12 mouse cellular contexts compared by ENCODE assay signal in the genomic region with DNA sequence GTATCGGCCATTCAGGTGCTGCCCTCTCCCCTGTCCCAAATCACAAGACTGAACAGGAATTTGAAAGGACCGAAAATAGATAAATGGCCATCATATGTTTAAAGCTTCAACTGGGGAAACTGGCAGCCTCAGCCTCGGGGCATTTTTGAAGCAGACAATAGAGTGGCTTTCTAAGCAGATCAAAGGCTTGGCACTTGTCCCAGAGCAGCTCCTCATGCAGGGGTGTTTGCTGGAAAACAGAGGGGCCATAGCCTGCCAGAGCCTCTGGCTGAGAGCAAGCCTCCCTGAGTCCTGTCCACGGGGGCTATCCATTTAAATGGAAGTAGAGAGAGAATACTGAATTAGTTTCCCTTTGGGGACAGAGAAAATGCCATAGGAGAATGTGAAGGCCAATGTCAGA.
A peak's percentile ranks its signal among the peaks of the same experiment; 100 is the strongest.
DNase-seq lines count a peak whose midpoint lies in the region; ATAC-seq and TF ChIP-seq lines count a peak whose summit lies in the region.
"Had no signal": no experiment of that assay in that cellular context is flagged by ENCODE, and none has a peak within 500 bp of the region (broad histone marks: within the 10 kb centered on the region; RNA-seq: fewer than 3 reads in every experiment).

No protein-coding gene starts in this region.

- WGBS in neural tube, embryonic 12.5 days, result 12% methylated on average over 4 of the region's 4 CpGs
- WGBS in neural tube, embryonic 15.5 days, result 8% methylated on average over 4 of the region's 4 CpGs
- WGBS in forebrain, postnatal 0 days, result 2% methylated on average over 4 of the region's 4 CpGs
- 13% methylated on average over 4 of the region's 4 CpGs for whole genome bisulfite sequencing in midbrain, postnatal 0 days
- 31% methylated on average over 4 of the region's 4 CpGs for WGBS in heart, adult 2 months

- no peak for TF ChIP-seq EP300 in heart, adult 2 months (IDR thresholded peaks at IDR 0.05; ENCODE audit: insufficient read depth, low read depth, low read length)

- no peaks in the 10 kb centered on the region for H3K27me3 ChIP-seq in neural tube, embryonic 12.5 days (replicated peaks)
- H3K27me3 ChIP-seq in neural tube, embryonic 15.5 days (replicated peaks), result no peaks in the 10 kb centered on the region
- no peaks in the 10 kb centered on the region for H3K27me3 ChIP-seq in forebrain, postnatal 0 days (ENCODE audit: insufficient read depth, low read length)
- H3K27me3 ChIP-seq in midbrain, postnatal 0 days (ENCODE audit: insufficient read depth, low read length), result no peaks in the 10 kb centered on the region
- no peaks in the 10 kb centered on the region for H3K27me3 ChIP-seq in heart, adult 2 months (ENCODE audit: control insufficient read depth, insufficient read depth, low read length)

- no peak for TF ChIP-seq CTCF in forebrain, postnatal 0 days (IDR thresholded peaks at IDR 0.05; ENCODE audit: low read depth)
- TF ChIP-seq CTCF in midbrain, postnatal 0 days (IDR thresholded peaks at IDR 0.05), result no peak
- no peak for TF ChIP-seq CTCF in heart, adult 2 months (IDR thresholded peaks at IDR 0.05)

- H3K4me1 ChIP-seq in neural tube, embryonic 12.5 days, result peaks cover 9% of the 10 kb centered on the region
- peaks cover 7% of the 10 kb centered on the region for H3K4me1 ChIP-seq in neural tube, embryonic 15.5 days
- H3K4me1 ChIP-seq in forebrain, postnatal 0 days (ENCODE audit: insufficient read depth), result no peaks in the 10 kb centered on the region
- H3K4me1 ChIP-seq in midbrain, postnatal 0 days (ENCODE audit: insufficient read depth, low read length), result peaks cover 5% of the 10 kb centered on the region; the same call in 1 of the 2 replicates
- no peaks in the 10 kb centered on the region for H3K4me1 ChIP-seq in heart, adult 2 months (ENCODE audit: control insufficient read depth, insufficient read depth, low read length)

- no peaks in the 10 kb centered on the region for H3K79me2 ChIP-seq in heart, adult 2 months (replicated peaks; ENCODE audit: control insufficient read depth, insufficient read depth, low read length)

- H3K4me2 ChIP-seq in neural tube, embryonic 12.5 days (replicated peaks), result no peak overlapping the region; the same call in 1 of the 2 replicates
- no peak overlapping the region for H3K4me2 ChIP-seq in neural tube, embryonic 15.5 days
- H3K4me2 ChIP-seq in forebrain, postnatal 0 days (ENCODE audit: low read depth), result no peak overlapping the region
- no peak overlapping the region for H3K4me2 ChIP-seq in midbrain, postnatal 0 days (ENCODE audit: low read depth, low read length, poor library complexity, severe bottlenecking)

- no peak overlapping the region for H3K4me3 ChIP-seq in neural tube, embryonic 12.5 days
- no peak overlapping the region for H3K4me3 ChIP-seq in neural tube, embryonic 15.5 days (replicated peaks)
- H3K4me3 ChIP-seq in forebrain, postnatal 0 days (ENCODE audit: low read depth, low read length), result no peak overlapping the region
- no peak overlapping the region for H3K4me3 ChIP-seq in midbrain, postnatal 0 days (ENCODE audit: low read depth, low read length)
- H3K4me3 ChIP-seq in heart, adult 2 months, result no peak overlapping the region

- no peaks in the 10 kb centered on the region for H3K9me3 ChIP-seq in neural tube, embryonic 12.5 days
- H3K9me3 ChIP-seq in neural tube, embryonic 15.5 days (replicated peaks), result no peaks in the 10 kb centered on the region
- no peaks in the 10 kb centered on the region for H3K9me3 ChIP-seq in forebrain, postnatal 0 days (ENCODE audit: low read length)
- H3K9me3 ChIP-seq in midbrain, postnatal 0 days (ENCODE audit: low read length), result no peaks in the 10 kb centered on the region

- H3K36me3 ChIP-seq in neural tube, embryonic 12.5 days, result no peaks in the 10 kb centered on the region
- no peaks in the 10 kb centered on the region for H3K36me3 ChIP-seq in neural tube, embryonic 15.5 days
- H3K36me3 ChIP-seq in forebrain, postnatal 0 days (ENCODE audit: insufficient read depth), result no peaks in the 10 kb centered on the region
- no peaks in the 10 kb centered on the region for H3K36me3 ChIP-seq in midbrain, postnatal 0 days (ENCODE audit: insufficient read depth, low read length)
- no peaks in the 10 kb centered on the region for H3K36me3 ChIP-seq in heart, adult 2 months (ENCODE audit: control insufficient read depth, insufficient read depth, low read length)

- H3K9ac ChIP-seq in neural tube, embryonic 12.5 days, result no peak overlapping the region
- no peak overlapping the region for H3K9ac ChIP-seq in neural tube, embryonic 15.5 days (replicated peaks)
- H3K9ac ChIP-seq in forebrain, postnatal 0 days, result no peak overlapping the region
- H3K9ac ChIP-seq in midbrain, postnatal 0 days (replicated peaks; ENCODE audit: low read length, poor library complexity, severe bottlenecking), result no peak overlapping the region
- no peak overlapping the region for H3K9ac ChIP-seq in heart, adult 2 months (ENCODE audit: low read depth, low read length)

- ATAC-seq in neural tube, embryonic 12.5 days (ENCODE audit: low FRiP score, low read depth), result peak; percentile 66; the same call in 1 of the 2 replicates
- no peak for ATAC-seq in neural tube, embryonic 15.5 days (ENCODE audit: low FRiP score)
- ATAC-seq in forebrain, postnatal 0 days, result 0 out of 2 replicates have a peak, but pooled peaks have one; percentile 40
- no peak for ATAC-seq in midbrain, postnatal 0 days (ENCODE audit: low FRiP score)
- ATAC-seq: inflammation-experienced regulatory T-cells, adult 6 months had no signal

- no peak for TF ChIP-seq POLR2A in heart, adult 2 months (IDR thresholded peaks at IDR 0.05; ENCODE audit: insufficient read depth, low read depth, low read length)

- H3K27ac ChIP-seq in neural tube, embryonic 12.5 days, result no peak overlapping the region
- no peak overlapping the region for H3K27ac ChIP-seq in neural tube, embryonic 15.5 days (replicated peaks)
- H3K27ac ChIP-seq in forebrain, postnatal 0 days (ENCODE audit: low read depth, low read length), result no peak overlapping the region
- no peak overlapping the region for H3K27ac ChIP-seq in midbrain, postnatal 0 days (ENCODE audit: low read depth, low read length)
- no peak overlapping the region for H3K27ac ChIP-seq in heart, adult 2 months

- intact Hi-C loops in heart, adult 2 months (cut with DNase I), result no loop called here

- peak; percentile 2 for DNase-seq in adrenal gland, adult 2 months
- DNase-seq in adrenal gland, postnatal 14 days, result no peak
- peak; percentile 53 for DNase-seq in forebrain, postnatal 0 days
- DNase-seq in midbrain, postnatal 0 days (ENCODE audit: low spot score), result peak; percentile 71
- DNase-seq in heart, adult 2 months, result no peak
- no peak for DNase-seq in adrenal gland, postnatal 25 days
- DNase-seq: adrenal gland, adult 8-10 months; cerebellum, adult 9-11 months; lung, adult 2 months had no signal

Comparison
In these comparisons a context has a peak if more than half of its experiments do, and no peak if none do; other contexts are left out.
1. DNase-seq: peak in adrenal gland, adult 2 months (single experiment), forebrain, postnatal 0 days (single experiment) and midbrain, postnatal 0 days (single experiment); none in adrenal gland, postnatal 14 days (single experiment), heart, adult 2 months (0 of 2) and adrenal gland, postnatal 25 days (single experiment).
2. ATAC-seq: peak in neural tube, embryonic 12.5 days (single experiment) and forebrain, postnatal 0 days (single experiment); none in neural tube, embryonic 15.5 days (single experiment) and midbrain, postnatal 0 days (single experiment).